Mouse (Mus musculus): Measurements from ENCODE around the gene Pcif1. TPM values are rescaled to one million over a fixed set of nuclear protein-coding genes. Genes with fewer than 3 reads are reported as not detected.
"Not testable (repeated sequence)": the region's sequence is repeated elsewhere in the genome, so short reads cannot be mapped to it uniquely, and the experiment has no call there.

The Pcif1 gene
- polyA plus RNA-seq, 1 experiment from 2014 or later = 54.8 TPM

DNA sequence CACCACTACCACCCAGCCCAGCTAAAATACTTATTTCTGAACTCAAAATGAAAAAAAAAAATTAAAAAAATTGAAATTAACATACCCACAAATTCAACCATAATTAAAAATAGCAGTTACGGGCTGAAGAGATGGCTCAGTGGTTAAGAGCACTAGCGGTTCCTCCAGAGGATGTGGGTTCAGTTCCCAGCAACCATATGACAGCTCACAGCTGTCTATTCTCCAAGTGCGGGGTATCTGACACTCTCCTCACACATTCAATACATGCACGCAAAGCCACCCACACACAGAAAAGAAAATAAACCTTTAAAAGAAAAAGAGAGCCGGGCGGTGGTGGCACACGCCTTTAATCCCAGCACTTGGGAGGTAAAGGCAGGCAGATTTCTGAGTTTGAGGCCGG is 29.0 kb upstream of the Pcif1 start:
- H3K9ac ChIP-seq (ENCODE audit: low read depth, low read length) = no peak overlapping the region
- no peak overlapping the region for H3K4me2 ChIP-seq
- ATAC-seq (replicated peaks; ENCODE audit: insufficient number of reproducible peaks, low FRiP score, low TSS enrichment) = no peak
- H3K27me3 ChIP-seq (ENCODE audit: control insufficient read depth, insufficient read depth, low read length) = peaks cover 15% of the 10 kb centered on the region
- no peak overlapping the region for H3K27ac ChIP-seq (ENCODE audit: low read depth, low read length)
- no peaks in the 10 kb centered on the region for H3K9me3 ChIP-seq (replicated peaks; ENCODE audit: control insufficient read depth, low read length)
- no peaks in the 10 kb centered on the region for H3K36me3 ChIP-seq (ENCODE audit: control insufficient read depth, insufficient read depth, low read length)
- 76% methylated on average over 8 of the region's 8 CpGs for WGBS (ENCODE audit: insufficient replicate concordance)
- no peaks in the 10 kb centered on the region for H3K4me1 ChIP-seq (ENCODE audit: control insufficient read depth, insufficient read depth, low read length)
- H3K4me3 ChIP-seq (ENCODE audit: low read depth, low read length) = no peak overlapping the region

DNA sequence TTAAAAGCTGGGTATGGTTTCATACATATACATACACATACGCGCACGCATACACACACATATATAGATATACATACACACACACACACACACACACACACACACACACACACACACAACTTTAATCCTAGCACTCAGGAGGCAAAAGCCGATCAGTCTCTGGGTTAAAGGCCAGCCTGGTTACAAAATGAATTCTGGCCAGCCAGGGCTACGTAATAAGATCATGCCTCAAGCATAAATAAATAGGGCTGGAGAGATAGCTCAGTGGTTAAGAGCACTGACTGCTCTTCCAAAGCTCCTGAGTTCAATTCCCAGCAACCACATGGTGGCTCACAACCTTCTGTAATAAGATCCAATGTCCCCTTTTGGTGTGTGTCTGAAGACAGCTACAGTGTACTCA is 23.5 kb upstream of the Pcif1 start:
- not testable (repeated sequence) for H3K9ac ChIP-seq (ENCODE audit: low read depth, low read length); H3K27ac ChIP-seq (ENCODE audit: low read depth, low read length); H3K9me3 ChIP-seq (replicated peaks; ENCODE audit: control insufficient read depth, low read length); H3K36me3 ChIP-seq (ENCODE audit: control insufficient read depth, insufficient read depth, low read length); ATAC-seq (replicated peaks; ENCODE audit: insufficient number of reproducible peaks, low FRiP score, low TSS enrichment); H3K4me2 ChIP-seq; H3K4me3 ChIP-seq (ENCODE audit: low read depth, low read length)
- Histone ChIP-seq H3K27me3 (ENCODE audit: control insufficient read depth, insufficient read depth, low read length) (peaks cover 53% of the 10 kb centered on the region), H3K4me1 (ENCODE audit: control insufficient read depth, insufficient read depth, low read length) (peaks cover 17% of the 10 kb centered on the region)
- 75% methylated on average over 5 of the region's 5 CpGs for WGBS (ENCODE audit: insufficient replicate concordance)

DNA sequence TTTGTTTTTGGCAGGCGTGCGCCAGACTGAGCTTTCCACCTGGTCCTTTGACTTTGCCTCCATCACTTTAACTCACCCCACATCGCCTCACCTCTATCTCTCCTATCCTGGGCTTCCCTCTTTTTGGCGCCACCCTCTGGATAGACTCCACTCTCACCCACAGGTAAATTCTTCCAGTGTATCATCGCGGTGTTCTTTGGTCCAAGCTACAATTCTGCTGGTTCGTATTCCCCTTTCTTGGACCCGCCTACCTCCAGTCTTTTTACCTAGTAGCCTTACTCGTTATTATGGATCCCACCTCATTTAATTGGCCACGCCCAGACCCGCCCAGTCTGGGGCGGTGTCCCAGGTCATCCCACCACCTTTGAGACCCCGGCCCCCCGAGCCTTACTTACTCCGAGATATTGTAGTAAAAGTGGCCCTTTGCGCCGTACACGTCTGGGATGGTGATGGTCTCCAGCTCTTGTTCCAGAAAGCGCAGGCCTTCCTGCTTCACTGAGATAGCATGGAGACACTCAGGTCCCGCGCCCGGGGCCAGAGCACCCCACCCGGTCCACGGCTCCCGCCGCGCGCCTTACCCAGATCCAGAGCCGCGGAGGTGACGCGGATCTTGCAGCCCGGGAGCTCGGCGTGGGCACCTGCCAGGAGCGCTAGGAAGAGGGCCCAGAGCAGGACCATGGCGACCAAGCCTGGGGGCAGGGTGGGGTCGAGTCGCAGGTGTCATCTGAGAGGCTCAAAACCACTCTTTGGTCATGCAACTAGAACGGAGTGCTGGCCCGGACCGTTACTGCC is 22.6 kb upstream of the Pcif1 start:
- ATAC-seq (replicated peaks; ENCODE audit: insufficient number of reproducible peaks, low FRiP score, low TSS enrichment) = no peak
- Histone ChIP-seq H3K36me3 (ENCODE audit: control insufficient read depth, insufficient read depth, low read length) (no peaks in the 10 kb centered on the region), H3K9me3 (replicated peaks; ENCODE audit: control insufficient read depth, low read length) (no peaks in the 10 kb centered on the region), H3K9ac (ENCODE audit: low read depth, low read length) (peak overlapping the region; percentile 23), H3K4me2 (peak overlapping the region; percentile 96), H3K27ac (ENCODE audit: low read depth, low read length) (no peak overlapping the region), H3K4me3 (ENCODE audit: low read depth, low read length) (peak overlapping the region; percentile 48), H3K4me1 (ENCODE audit: control insufficient read depth, insufficient read depth, low read length) (peaks cover 17% of the 10 kb centered on the region), H3K27me3 (ENCODE audit: control insufficient read depth, insufficient read depth, low read length) (peaks cover 53% of the 10 kb centered on the region)
- WGBS (ENCODE audit: insufficient replicate concordance) = under 1% methylated on average over 42 of the region's 42 CpGs

DNA sequence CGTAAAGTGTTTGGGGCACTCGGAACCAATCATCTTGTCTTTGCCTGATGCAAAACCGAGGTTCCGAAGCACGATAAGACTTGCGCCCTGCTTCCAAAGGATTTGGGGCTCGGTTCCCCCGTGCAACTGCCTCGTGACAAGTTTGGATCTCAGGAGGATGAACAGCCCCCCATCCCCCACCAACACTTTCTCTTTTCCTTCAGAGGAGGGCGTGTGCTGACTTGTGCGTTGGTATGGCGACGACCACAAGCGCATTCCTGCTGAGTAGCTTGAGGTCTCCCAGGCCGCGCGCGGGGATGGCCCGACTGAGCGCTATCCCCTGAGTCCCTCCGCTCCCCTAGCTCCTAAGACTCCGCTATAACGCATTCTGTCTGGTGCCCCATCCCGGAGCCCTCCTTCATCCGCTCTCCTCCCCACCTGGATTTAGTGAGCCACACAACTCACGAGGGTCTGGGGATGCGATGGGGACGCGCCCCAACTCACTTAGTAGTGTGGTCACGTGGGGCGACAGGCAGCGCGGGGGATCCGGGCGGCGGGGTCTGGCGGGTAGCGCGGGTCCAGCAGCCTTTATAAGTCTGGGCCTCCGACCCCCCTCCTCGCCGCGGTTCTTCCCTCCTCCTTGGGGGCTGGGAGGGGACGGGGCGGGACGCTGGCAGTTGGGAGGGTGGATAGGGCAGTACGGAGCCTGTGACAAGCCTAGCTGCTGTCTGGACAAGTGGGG is 21.8 kb upstream of the Pcif1 start, which contains the start of gene Pltp:
Gene Pltp (minus strand): TSS at position 611 of the 721 bp plus-strand sequence.
- H3K4me3 ChIP-seq (ENCODE audit: low read depth, low read length) = peak within 1 kb of the TSS; percentile 48
- H3K27me3 ChIP-seq (ENCODE audit: control insufficient read depth, insufficient read depth, low read length) = peaks cover 48% of the 10 kb centered on the region
- under 1% methylated on average over 40 of the region's 47 CpGs for WGBS (ENCODE audit: insufficient replicate concordance)
- H3K27ac ChIP-seq (ENCODE audit: low read depth, low read length) = no peak within 1 kb of the TSS
- H3K4me1 ChIP-seq (ENCODE audit: control insufficient read depth, insufficient read depth, low read length) = peaks cover 19% of the 10 kb centered on the region
- peak; percentile 47; the same call in 1 of the 2 replicates for ATAC-seq (replicated peaks; ENCODE audit: insufficient number of reproducible peaks, low FRiP score, low TSS enrichment)
- H3K9ac ChIP-seq (ENCODE audit: low read depth, low read length) = peak within 1 kb of the TSS; percentile 23
- peak within 1 kb of the TSS; percentile 96 for H3K4me2 ChIP-seq
- no peaks in the 10 kb centered on the region for H3K36me3 ChIP-seq (ENCODE audit: control insufficient read depth, insufficient read depth, low read length)
- no peaks in the 10 kb centered on the region for H3K9me3 ChIP-seq (replicated peaks; ENCODE audit: control insufficient read depth, low read length)

DNA sequence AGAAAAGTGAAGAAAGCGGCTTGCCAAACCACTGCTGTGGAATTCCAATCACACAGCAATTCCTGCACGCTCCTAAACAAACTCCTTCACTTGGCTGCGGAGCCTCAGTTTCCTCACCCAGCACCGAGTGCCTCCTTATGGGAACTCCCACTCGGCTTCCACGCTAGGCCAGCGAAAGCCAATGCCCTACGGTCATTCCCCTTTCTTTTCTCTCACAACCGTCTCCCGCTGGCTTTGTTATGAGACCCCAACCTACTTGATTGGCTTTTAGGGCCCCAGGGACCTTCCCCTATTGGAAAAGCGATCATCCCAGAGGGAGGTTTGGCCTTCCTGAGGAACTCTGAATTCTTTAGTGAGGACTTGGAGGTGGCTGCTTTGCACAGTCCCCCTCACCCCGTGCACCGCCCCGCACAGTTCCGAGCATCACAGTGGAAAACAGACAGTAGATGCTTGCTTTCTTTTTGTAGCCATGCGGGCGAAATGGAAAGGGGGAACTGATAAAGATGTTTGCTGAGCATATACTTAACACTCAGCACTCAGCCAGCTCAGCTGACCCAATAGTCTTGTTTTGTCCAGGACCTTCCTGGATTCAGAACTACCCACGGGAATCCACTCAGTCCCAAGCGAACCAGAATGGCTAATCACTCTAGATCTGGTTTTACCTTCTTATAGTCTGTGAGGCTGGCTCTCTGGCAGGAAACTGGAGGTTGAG is 21.1 kb upstream of the Pcif1 start:
- H3K27me3 ChIP-seq (ENCODE audit: control insufficient read depth, insufficient read depth, low read length) = peaks cover 44% of the 10 kb centered on the region
- WGBS (ENCODE audit: insufficient replicate concordance) = 4% methylated on average over 19 of the region's 19 CpGs
- no peak overlapping the region for H3K27ac ChIP-seq (ENCODE audit: low read depth, low read length)
- H3K4me2 ChIP-seq = peak overlapping the region; percentile 96
- H3K4me3 ChIP-seq (ENCODE audit: low read depth, low read length) = peak overlapping the region; percentile 48
- no peaks in the 10 kb centered on the region for H3K36me3 ChIP-seq (ENCODE audit: control insufficient read depth, insufficient read depth, low read length)
- no peak for ATAC-seq (replicated peaks; ENCODE audit: insufficient number of reproducible peaks, low FRiP score, low TSS enrichment)
- no peaks in the 10 kb centered on the region for H3K9me3 ChIP-seq (replicated peaks; ENCODE audit: control insufficient read depth, low read length)
- H3K4me1 ChIP-seq (ENCODE audit: control insufficient read depth, insufficient read depth, low read length) = peaks cover 19% of the 10 kb centered on the region
- H3K9ac ChIP-seq (ENCODE audit: low read depth, low read length) = no peak overlapping the region

DNA sequence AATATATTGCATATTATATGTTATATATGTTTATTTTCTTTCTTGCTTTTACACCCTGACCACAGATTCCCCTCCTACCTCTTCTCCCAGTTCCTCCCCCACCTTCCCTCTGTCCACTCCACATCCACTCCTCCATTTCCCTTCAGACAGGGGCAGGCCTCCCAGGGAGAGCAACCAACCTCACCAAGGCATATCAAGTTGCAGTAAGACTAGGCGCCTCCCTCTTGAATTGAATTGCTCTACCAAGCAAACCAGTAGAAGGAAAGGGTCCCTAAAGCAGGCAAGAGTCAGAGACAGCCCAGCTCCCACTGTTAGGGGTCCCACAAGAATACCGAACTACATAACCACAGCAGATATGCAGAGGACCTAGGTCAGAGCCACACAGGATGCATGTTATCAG is 19.9 kb upstream of the Pcif1 start:
- H3K9ac ChIP-seq (ENCODE audit: low read depth, low read length) = no peak overlapping the region
- H3K4me2 ChIP-seq = no peak overlapping the region
- H3K4me3 ChIP-seq (ENCODE audit: low read depth, low read length) = no peak overlapping the region
- H3K4me1 ChIP-seq (ENCODE audit: control insufficient read depth, insufficient read depth, low read length) = peaks cover 19% of the 10 kb centered on the region
- H3K27ac ChIP-seq (ENCODE audit: low read depth, low read length) = no peak overlapping the region
- H3K9me3 ChIP-seq (replicated peaks; ENCODE audit: control insufficient read depth, low read length) = no peaks in the 10 kb centered on the region
- ATAC-seq (replicated peaks; ENCODE audit: insufficient number of reproducible peaks, low FRiP score, low TSS enrichment) = no peak
- peaks cover 44% of the 10 kb centered on the region for H3K27me3 ChIP-seq (ENCODE audit: control insufficient read depth, insufficient read depth, low read length)
- H3K36me3 ChIP-seq (ENCODE audit: control insufficient read depth, insufficient read depth, low read length) = no peaks in the 10 kb centered on the region
- 29% methylated on average over 2 of the region's 2 CpGs for WGBS (ENCODE audit: insufficient replicate concordance)

DNA sequence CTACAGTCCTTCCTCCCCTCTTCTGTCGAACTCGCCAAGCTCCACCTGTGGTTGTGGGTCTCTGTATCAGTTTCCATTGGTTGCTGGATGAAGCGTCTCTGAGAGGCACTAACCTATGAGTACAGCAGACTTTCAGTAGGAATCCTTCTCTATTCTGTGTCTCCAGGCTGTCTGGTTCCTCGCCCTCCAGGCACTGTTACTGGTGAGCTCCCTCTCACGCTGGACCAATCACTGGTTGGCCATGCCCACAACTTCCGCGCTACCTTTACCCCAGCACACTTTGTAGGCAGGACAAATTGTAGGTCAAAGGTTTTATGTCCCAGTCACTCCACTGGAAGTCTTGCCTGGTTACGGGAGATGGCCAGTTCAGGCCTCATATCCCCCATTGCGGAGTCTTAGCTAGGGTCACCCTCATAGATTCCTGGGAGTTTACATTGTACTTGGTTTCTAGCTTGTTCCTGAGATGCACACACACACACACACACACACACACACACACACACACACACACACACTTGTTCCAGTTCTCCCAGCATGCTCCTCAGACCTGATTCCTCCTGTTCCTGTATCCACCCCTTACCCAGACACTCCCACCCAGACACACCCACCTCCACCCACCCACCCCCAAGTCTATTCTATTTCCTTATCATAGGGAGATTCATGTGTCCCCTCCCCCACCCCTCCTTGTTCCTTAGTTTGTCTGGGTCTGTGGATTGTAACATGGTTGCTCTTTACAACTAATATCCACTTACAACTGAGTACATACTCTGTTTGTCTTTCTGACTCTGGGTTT is 19.3 kb upstream of the Pcif1 start:
- no peaks in the 10 kb centered on the region for H3K36me3 ChIP-seq (ENCODE audit: control insufficient read depth, insufficient read depth, low read length)
- no peaks in the 10 kb centered on the region for H3K9me3 ChIP-seq (replicated peaks; ENCODE audit: control insufficient read depth, low read length)
- no peak overlapping the region for H3K9ac ChIP-seq (ENCODE audit: low read depth, low read length)
- H3K4me3 ChIP-seq (ENCODE audit: low read depth, low read length) = no peak overlapping the region
- H3K27ac ChIP-seq (ENCODE audit: low read depth, low read length) = no peak overlapping the region
- no peak overlapping the region for H3K4me2 ChIP-seq
- no peak for ATAC-seq (replicated peaks; ENCODE audit: insufficient number of reproducible peaks, low FRiP score, low TSS enrichment)
- 49% methylated on average over 9 of the region's 9 CpGs for WGBS (ENCODE audit: insufficient replicate concordance)
- H3K4me1 ChIP-seq (ENCODE audit: control insufficient read depth, insufficient read depth, low read length) = peaks cover 19% of the 10 kb centered on the region
- peaks cover 40% of the 10 kb centered on the region for H3K27me3 ChIP-seq (ENCODE audit: control insufficient read depth, insufficient read depth, low read length)

DNA sequence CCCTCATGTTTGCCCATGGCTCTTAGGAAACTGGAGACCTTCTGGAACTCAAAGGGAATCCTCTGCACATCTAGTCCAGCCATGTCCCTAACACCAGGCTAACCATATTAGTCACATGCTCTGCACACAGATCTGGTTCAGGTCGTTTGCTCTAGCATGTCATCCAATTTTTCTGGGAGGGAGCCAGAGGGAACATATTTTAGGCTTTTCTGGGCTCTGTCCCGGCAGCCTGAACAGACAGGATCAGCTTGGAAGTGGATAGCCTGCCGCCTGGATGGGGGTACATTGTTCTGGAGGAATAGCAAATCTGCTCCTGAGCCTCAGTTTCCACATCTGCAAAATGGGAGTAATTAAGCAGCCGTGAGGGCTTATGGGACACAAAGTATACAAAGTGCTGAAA is 18.0 kb upstream of the Pcif1 start:
- peaks cover 31% of the 10 kb centered on the region for H3K27me3 ChIP-seq (ENCODE audit: control insufficient read depth, insufficient read depth, low read length)
- H3K9me3 ChIP-seq (replicated peaks; ENCODE audit: control insufficient read depth, low read length) = no peaks in the 10 kb centered on the region
- ATAC-seq (replicated peaks; ENCODE audit: insufficient number of reproducible peaks, low FRiP score, low TSS enrichment) = no peak
- H3K27ac ChIP-seq (ENCODE audit: low read depth, low read length) = no peak overlapping the region
- no peak overlapping the region for H3K9ac ChIP-seq (ENCODE audit: low read depth, low read length)
- H3K4me2 ChIP-seq = no peak overlapping the region
- WGBS (ENCODE audit: insufficient replicate concordance) = 75% methylated on average over 4 of the region's 4 CpGs
- no peaks in the 10 kb centered on the region for H3K36me3 ChIP-seq (ENCODE audit: control insufficient read depth, insufficient read depth, low read length)
- no peak overlapping the region for H3K4me3 ChIP-seq (ENCODE audit: low read depth, low read length)
- peaks cover 19% of the 10 kb centered on the region for H3K4me1 ChIP-seq (ENCODE audit: control insufficient read depth, insufficient read depth, low read length)

All from heart, embryonic 11.5 days (tissue).